Mouse (Mus musculus) activated CD4-positive, CD25-positive, alpha-beta regulatory T cell, adult 4 months (primary cell): ENCODE data around the gene Olfr518. TPM values are rescaled to one million over a fixed set of nuclear protein-coding genes. Genes with fewer than 3 reads are reported as not detected.

Experiments
- ATAC-seq: one replicate; pipeline ENCODE4 v1.8.0; 2017
- polyA plus RNA-seq, 2 experiments: library from polyadenylated mRNA; unstranded; fragments of 100-300 nt; shearing (Covaris generic); gene quantifications; one replicate each; pipeline ENCODE4 v1.2.1; 2017

The Olfr518 gene
- not detected for polyA plus RNA-seq

GRCm38 (mm10) chr7:108884906-108885305, at the start of gene Olfr518:
TSS of gene Olfr518 (minus strand) at chr7:108885006.
- no peak for ATAC-seq

- peak; percentile 97 for ATAC-seq
Measured at GRCm38 (mm10) chr7:108933794-108934731, 49.3 kb upstream of the Olfr518 start, which contains the start of gene Eif3f. TSS of gene Eif3f (plus strand) at chr7:108934417.

- ATAC-seq, result no peak
Measured at GRCm38 (mm10) chr7:108929726-108930393, 45.1 kb upstream of the Olfr518 start, which contains the start of gene Nlrp10. TSS of gene Nlrp10 (minus strand) at chr7:108930178.

GRCm38 (mm10) chr7:108928280-108929188, 43.7 kb upstream of the Olfr518 start:
- ATAC-seq, result no peak

GRCm38 (mm10) chr7:108927043-108927442, 42.2 kb upstream of the Olfr518 start:
- no peak for ATAC-seq

- ATAC-seq, result no peak
Measured at GRCm38 (mm10) chr7:108903969-108904368, 19.2 kb upstream of the Olfr518 start.

- no peak for ATAC-seq
Measured at GRCm38 (mm10) chr7:108894320-108894719, 9.5 kb upstream of the Olfr518 start, which contains the start of gene Olfr519. TSS of gene Olfr519 (minus strand) at chr7:108894420.

GRCm38 (mm10) chr7:108872279-108872678, 12.5 kb downstream of the Olfr518 start, which contains the start of gene Olfr517:
TSS of gene Olfr517 (minus strand) at chr7:108872379.
- no peak for ATAC-seq

GRCm38 (mm10) chr7:108850429-108850828, 34.4 kb downstream of the Olfr518 start, which contains the start of gene Olfr516:
TSS of gene Olfr516 (minus strand) at chr7:108850529.
- ATAC-seq, result no peak

Other genes with a start within 250 kb of the Olfr518 start
- not detected for gene Olfr509, start 233.1 kb downstream of the Olfr518 start, polyA plus RNA-seq
- not detected for gene Olfr510, start 218.6 kb downstream of the Olfr518 start, polyA plus RNA-seq
- gene Olfr512, start 171.7 kb downstream of the Olfr518 start, polyA plus RNA-seq, result not detected
- not detected for gene Olfr513, start 134.0 kb downstream of the Olfr518 start, polyA plus RNA-seq
- not detected for gene Olfr514, start 59.0 kb downstream of the Olfr518 start, polyA plus RNA-seq
- gene Olfr516, start 34.5 kb downstream of the Olfr518 start, polyA plus RNA-seq, result not detected
- not detected for gene Olfr517, start 12.6 kb downstream of the Olfr518 start, polyA plus RNA-seq
- not detected for gene Olfr519, start 9.4 kb upstream of the Olfr518 start, polyA plus RNA-seq
- gene Nlrp10, start 45.2 kb upstream of the Olfr518 start, polyA plus RNA-seq, result under 1 TPM; 0.07 to 0.19 TPM
- gene Eif3f, start 49.4 kb upstream of the Olfr518 start, polyA plus RNA-seq, result 10 to 100 TPM; 34.6 to 48.4 TPM
- under 1 TPM; 0.24 to 0.29 TPM for gene Tub, start 65.3 kb upstream of the Olfr518 start, polyA plus RNA-seq
- gene Ric3, start 198.3 kb upstream of the Olfr518 start, polyA plus RNA-seq, result under 1 TPM; 0.15 to 0.20 TPM